Mouse (Mus musculus) common myeloid progenitor, adult 5-6 weeks (primary cell): ENCODE results near the gene Rnf167. TPM values are rescaled to one million over a fixed set of nuclear protein-coding genes. Genes with fewer than 3 reads are reported as not detected.

Experiments used
- ATAC-seq: replicated peaks from 2 replicates; pipeline ENCODE4 v1.8.0; 2016; ENCODE audit warnings: low read depth, mild to moderate bottlenecking, moderate TSS enrichment, inconsistent platforms; ENCODE audit not compliant: poor library complexity, severe bottlenecking
- total RNA-seq: library from RNA; stranded (forward); fragments of 200-1000, 187-1606 nt; gene quantifications from 2 replicates; pipeline ENCODE4 v1.2.3, GENCODE M21; 2017

The Rnf167 gene
- total RNA-seq, 1 experiment from 2014 or later: 65.8 TPM

DNA sequence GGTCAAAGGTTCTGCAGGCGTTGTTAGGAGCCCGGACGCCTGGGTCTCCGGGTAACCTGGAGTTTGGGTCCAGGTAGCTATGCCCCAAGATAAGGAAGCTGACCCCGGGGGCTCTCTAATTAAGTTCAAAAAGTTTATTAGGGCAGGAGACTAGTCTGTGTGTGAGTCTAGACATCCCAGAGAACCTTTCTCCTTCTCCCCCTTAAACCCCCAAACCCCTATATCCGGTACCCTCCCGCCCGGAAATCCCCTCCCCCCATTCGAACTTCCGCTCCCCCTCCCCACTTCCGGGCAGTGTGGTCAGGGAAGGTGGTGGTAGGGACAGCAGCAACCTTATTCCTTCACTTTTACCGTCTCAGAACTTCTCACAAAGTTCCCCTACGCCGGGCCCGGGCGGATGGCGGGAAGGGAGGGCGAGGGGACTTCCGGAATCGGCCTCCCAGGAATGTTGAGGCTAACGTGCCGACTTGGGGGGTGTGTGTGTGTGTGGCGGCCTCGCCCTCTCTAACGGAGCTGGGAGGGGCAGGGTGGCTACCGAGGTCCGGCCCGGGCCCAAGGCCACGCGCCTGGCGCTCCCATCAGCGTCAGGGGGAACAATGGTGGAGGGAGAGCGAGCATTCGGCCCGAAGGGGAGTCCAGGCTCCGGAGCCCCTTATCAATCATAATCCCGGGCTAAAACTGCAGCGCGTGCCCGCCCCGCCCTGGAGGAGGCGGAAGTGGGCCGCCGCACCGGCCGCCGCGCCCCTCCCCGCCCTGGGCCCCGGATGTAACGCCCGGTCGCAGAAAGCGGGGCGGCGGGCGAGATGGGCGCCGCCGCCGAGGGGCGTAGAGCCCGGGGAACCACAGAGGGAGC, 6.5 kb downstream of the Rnf167 start:
- no peak for ATAC-seq

DNA sequence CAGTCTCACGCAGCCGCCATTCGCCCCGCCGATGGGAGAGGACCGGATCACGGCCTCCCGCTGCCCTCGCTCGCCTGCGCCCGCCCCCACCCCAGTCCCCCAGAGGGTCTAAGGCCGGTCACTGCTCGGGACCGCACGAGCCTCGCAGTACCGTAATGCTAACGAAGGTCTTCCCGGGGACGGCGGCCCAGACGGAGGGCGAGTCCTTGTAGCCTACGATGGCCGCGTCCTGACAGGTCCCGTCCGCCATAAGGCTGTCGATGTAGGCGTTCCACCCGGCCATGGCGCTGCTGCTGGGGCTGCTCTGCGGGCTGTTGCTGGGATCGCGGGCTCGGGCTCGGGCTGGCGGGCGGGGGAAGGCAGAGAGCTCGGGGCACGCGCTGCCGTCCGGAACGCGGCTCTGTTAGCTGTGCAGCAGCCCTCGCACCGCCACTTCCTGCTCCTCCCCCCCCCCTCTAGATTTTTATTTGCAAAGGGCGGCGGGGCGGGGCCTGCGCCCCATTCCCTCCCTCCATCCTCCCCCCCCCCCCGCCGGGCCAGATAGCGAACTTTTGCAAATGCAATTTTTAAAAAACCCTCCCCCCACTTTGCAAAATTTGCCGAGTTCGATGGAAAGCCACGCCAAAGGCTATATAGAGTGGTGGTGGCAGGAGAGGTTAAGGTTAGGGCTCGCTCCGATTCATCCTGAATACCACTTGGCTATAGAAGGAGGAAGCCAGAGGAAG, 7.3 kb downstream of the Rnf167 start, which contains the start of gene Pfn1:
Pfn1 (minus strand) TSS at position 447 of the 725 bp plus-strand sequence.
- peak; percentile 19 for ATAC-seq

- peak; percentile 23 for ATAC-seq
Measured at GRCm38 (mm10) chr11:70654923-70655570, 8.0 kb downstream of the Rnf167 start.

GRCm38 (mm10) chr11:70655571-70656455, 8.8 kb downstream of the Rnf167 start:
- ATAC-seq: no peak

- no peak for ATAC-seq
Measured at GRCm38 (mm10) chr11:70656456-70656927, 9.5 kb downstream of the Rnf167 start.

DNA sequence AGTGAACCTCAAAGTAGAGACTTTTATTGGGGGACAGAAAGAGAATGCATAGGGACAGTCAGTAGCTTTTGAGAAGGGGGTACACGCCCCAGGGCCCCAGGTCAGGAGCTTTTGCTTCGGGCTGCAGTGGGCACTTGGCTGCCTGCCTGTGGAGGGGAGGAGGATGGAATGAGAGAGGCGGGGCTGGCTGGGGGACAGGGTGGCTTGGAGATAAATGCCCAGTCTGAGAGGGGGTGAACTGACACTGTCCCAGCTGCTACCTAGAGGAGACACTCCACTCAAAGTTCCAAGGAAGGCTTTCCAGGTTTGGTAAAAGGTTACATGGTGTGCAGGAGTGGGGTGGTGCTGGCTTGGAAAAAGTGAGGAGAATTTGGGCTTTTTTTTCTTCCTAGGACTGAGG, 9.9 kb downstream of the Rnf167 start, which contains the start of gene Eno3:
Eno3 (plus strand) TSS at position 239 of the 400 bp plus-strand sequence.
- no peak for ATAC-seq

DNA sequence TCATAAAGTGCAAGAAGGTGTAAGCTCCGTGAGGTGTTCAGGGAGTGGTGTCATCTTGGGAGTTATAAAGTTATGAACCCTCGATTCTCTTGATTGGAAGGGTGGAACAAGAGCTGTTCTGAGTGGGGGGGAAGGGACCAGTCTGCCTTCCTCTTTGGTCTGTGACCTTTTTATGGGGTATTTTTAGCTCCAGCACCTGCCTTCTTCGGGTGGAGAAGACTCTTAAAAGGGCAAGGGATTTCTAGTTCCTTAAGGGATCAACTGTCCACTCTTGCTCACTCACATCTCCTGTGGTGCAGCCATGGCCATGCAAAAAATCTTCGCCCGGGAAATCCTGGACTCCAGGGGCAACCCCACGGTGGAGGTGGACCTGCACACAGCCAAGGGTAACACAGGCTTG, 10.5 kb downstream of the Rnf167 start:
- no peak for ATAC-seq

DNA sequence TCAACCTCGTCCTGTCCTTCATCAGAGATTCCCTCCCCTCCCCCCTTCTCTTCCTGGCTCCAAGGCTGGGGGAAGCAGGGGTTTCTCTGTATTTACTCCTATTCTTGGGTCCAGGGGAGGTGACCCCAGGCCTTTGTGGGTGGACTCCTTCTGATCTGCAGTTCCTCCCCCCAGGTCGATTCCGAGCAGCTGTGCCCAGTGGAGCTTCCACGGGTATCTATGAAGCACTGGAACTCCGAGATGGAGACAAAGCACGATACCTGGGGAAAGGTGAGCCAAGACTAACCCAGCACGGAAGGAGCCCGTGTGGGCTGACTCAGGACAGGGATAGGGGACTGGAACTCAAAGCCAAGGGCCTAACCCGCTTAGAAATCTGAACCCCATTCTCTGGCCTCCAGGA, 11.0 kb downstream of the Rnf167 start:
- ATAC-seq: no peak

- ATAC-seq: no peak
Measured at GRCm38 (mm10) chr11:70658521-70658920, 11.5 kb downstream of the Rnf167 start.

- ATAC-seq: no peak
Measured at GRCm38 (mm10) chr11:70658942-70659341, 11.9 kb downstream of the Rnf167 start.

DNA sequence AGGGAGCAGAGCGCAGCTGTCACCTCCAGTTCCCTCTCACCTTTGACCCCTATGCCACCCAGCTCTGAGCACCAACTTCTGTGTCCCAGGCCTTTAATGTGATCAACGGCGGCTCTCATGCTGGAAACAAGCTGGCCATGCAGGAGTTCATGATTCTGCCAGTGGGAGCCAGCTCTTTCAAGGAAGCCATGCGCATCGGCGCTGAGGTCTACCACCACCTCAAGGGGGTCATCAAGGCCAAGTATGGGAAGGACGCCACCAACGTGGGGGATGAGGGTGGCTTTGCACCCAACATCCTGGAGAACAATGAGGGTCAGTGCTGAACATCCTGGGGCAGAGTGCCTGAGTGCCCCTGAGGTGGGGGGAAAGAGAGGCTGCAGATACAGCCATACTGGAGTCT, 13.5 kb downstream of the Rnf167 start:
- no peak for ATAC-seq

- ATAC-seq: no peak
Measured at GRCm38 (mm10) chr11:70663101-70663500, 16.1 kb downstream of the Rnf167 start.

DNA sequence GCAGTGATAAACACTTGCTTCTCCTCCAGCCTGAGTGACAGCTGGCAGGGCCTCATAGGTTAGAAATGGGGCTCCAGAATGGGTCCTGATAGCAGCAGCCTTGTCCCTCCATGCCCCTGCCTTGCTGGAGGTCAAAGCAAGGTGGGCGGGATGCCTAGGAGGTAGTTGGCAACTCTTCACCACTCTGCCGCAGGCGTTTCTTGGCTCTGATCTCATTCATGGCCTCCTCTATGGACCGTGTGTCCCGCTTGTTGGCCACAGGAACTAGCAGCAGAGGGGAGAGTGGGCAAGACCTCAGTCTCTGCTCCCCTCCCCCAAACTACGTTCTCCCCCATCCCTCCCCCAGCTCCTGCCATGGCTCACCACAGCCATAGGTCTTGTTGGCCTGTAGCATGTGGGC, 16.9 kb downstream of the Rnf167 start:
- ATAC-seq: no peak

- no peak for ATAC-seq
Measured at GRCm38 (mm10) chr11:70664741-70665140, 17.7 kb downstream of the Rnf167 start.

- ATAC-seq: no peak
Measured at GRCm38 (mm10) chr11:70666687-70667086, 19.7 kb downstream of the Rnf167 start.

GRCm38 (mm10) chr11:70667271-70668150, 20.5 kb downstream of the Rnf167 start:
- no peak for ATAC-seq

DNA sequence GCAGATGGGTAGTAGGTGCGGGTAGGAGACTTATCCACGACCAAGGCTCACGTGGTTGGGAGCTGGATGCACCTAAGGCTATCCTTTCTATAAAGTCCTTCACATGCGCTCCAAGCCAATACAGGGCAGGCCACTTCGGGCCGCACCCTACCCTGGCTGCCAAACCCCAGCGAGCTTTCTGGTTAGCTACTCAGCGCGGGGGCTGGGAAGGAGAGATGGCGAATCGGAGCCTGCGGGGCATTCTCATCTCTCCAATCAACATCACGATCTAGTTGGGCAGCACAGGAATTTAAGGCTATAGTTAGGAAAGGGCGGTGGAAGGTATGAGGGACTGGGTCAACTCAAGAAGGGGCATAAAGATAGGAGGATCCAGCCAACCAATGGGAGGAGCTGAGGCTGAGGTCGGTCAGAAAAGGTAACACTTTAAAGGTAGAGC, 21.3 kb downstream of the Rnf167 start:
- ATAC-seq: peak; percentile 12; the same call in 1 of the 2 replicates

DNA sequence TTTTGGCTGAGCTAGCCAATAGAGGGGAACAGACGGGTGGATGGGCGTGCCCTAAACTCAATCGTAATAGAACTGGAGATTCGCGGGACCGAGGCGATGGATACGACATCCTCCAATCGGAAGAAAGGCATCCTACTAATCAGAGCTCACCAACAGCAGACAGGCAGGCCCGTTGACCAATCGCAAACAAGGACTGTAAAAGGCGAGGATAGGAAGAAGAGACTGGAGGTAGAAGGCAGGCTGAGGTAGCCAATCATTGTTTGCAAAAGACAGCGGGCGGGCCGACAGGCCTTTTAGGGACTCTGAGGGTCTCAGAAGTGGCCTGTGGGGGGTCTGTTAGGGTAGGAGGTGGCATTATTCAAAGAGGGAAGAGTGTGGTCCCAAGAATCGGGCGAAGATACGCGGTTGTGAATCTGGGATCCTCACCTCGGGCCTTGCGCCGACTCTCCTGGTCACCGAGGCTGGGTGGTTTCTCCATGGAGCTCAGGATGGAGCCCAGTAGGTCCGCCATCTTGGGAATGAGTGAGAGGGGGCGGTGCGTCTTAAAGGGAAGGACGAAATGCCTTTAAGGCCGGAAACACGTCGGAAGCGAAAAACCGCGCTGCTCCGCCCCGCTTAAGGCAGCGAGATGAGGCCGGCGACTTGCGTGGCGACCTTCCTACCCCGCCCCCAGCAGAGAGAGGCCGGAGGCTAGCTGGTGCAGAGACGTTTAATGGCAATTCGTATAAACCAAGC, 21.9 kb downstream of the Rnf167 start, which contains the start of gene Spag7:
Spag7 (minus strand) TSS at position 646 of the 735 bp plus-strand sequence.
- peak; percentile 84 for ATAC-seq
